Mouse (Mus musculus): ENCODE measurements around the gene Rnase4. TPM values are rescaled to one million over a fixed set of nuclear protein-coding genes. Genes with fewer than 3 reads are reported as not detected.

Gene Rnase4
- polyA plus RNA-seq (2012; rRNA removed): 35.1 and 41.2 TPM in 2 replicates

DNA sequence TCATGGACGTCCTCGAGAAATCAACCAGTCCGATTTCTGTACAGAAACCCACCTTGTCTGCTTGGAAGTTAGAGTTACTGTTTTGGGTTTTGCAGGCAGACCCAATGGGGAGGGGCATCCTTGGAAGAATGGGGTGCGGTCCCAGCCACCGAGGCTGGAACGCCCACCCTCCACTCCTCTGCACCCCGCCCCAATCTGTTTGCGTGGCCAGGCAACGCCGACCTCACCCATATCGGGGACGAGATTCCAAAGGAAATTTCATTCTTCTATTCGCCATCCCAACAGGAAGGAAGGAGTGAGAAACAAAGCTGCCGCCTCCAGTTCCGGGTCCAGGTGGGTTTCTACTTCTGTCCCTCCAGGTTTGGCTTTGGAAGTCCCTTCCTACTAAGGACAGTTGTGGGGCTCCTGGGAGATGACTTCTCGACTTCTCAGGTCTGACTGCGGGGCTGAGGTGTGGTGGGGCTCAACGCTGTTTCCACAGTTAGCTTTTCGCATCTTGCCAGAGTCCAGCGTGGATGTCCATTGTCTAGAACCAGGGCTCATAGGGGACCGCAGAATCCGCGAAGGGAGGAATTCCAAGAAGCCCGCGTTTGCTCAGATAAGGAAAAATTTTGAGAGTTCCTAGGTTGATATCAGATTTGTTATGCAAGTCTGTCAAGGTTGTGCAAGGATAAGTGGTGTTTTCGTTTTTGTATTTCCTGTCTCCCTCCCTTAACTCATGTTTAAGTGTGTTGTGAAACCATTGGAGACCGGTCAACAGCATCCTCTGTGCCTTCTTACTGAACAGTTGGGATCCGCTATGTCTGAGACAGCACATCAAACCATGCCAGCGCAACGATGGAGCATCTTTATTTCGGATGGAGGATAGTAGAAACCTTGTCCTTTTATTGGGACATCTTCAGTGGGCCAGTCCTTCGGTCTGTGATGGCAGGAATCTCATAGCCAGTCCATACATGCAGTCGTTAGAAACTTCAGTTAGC is at the start of gene Rnase4, which contains the start of gene Ang:
Rnase4 (plus strand) TSS at position 157 of the 980 bp plus-strand sequence.
Ang (plus strand) TSS at position 230 of the 980 bp plus-strand sequence.
- Histone ChIP-seq H3K4me3 (ENCODE audit: insufficient read depth, low read depth, low read length) (peak within 1 kb of the TSS; percentile 80), H3K36me3 (ENCODE audit: control insufficient read depth, insufficient read depth, low read length) (no peaks in the 10 kb centered on the region), H3K27me3 (replicated peaks; ENCODE audit: control insufficient read depth, insufficient read depth, low read length) (no peaks in the 10 kb centered on the region), H3K27ac (ENCODE audit: insufficient read depth, low read depth, low read length) (peak within 1 kb of the TSS; percentile 78), H3K4me1 (ENCODE audit: control insufficient read depth, insufficient read depth, low read length) (no peaks in the 10 kb centered on the region; the same call in 1 of the 2 replicates)
- 14% methylated on average over 33 of the region's 33 CpGs for WGBS
- peak; percentile 44 for DNase-seq
- TF ChIP-seq CTCF (conservative IDR thresholded peaks at IDR 0.05; ENCODE audit: insufficient read depth, insufficient read length, low read depth, low read length) (no peak), POLR2A (IDR thresholded peaks at IDR 0.05; ENCODE audit: low read depth, low read length) (no peak)

DNA sequence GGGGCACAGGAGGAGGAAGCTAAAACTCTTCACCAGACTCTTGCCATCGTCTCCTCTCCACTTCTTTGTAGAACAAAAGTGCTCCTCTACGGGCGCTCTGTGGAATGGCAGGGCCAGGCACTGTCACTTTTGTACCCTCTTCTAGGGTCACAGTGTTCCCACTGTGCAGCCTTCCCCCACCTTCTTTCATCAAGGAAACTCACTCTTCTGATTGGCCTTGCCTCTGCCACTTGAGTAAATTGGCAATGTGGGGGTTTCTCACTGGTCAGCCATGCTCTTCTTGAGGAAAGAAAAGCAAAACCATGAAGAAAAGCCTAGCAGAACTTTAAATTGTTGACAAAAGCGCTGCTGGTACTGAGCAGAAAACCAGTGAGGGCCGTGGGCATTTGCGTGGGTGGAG is 49.1 kb upstream of the Rnase4 start, which contains the start of gene Rnase9:
Rnase9 (minus strand) TSS at position 101 of the 400 bp plus-strand sequence.
- H3K27ac ChIP-seq (ENCODE audit: insufficient read depth, low read depth, low read length): no peak within 1 kb of the TSS
- H3K36me3 ChIP-seq (ENCODE audit: control insufficient read depth, insufficient read depth, low read length): no peaks in the 10 kb centered on the region
- no peaks in the 10 kb centered on the region for H3K27me3 ChIP-seq (replicated peaks; ENCODE audit: control insufficient read depth, insufficient read depth, low read length)
- no peaks in the 10 kb centered on the region for H3K4me1 ChIP-seq (ENCODE audit: control insufficient read depth, insufficient read depth, low read length)
- no peak for DNase-seq
- WGBS: 67% methylated on average over 6 of the region's 6 CpGs
- no peak for TF ChIP-seq POLR2A (IDR thresholded peaks at IDR 0.05; ENCODE audit: low read depth, low read length)
- TF ChIP-seq CTCF (conservative IDR thresholded peaks at IDR 0.05; ENCODE audit: insufficient read depth, insufficient read length, low read depth, low read length): no peak
- no peak within 1 kb of the TSS for H3K4me3 ChIP-seq (ENCODE audit: insufficient read depth, low read depth, low read length)

DNA sequence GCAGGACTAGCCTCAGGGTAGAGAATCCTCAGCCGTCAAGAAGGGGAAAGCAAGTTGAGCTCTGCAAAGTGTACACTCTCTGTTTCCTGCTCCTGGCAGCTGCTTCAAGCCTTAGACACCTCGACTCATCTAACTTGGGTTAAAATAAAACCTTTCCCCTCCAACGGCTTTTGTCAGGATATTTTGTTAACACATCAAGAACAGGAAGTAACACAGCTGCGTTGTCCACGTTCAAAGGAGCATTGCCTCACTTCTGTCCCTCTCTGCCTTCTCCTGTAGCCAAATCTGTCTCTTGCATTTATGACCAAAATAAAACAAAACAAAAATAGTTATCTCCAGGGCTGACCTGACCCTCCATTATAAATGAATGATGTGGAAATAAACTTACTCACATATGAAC is 43.0 kb upstream of the Rnase4 start:
- no peak overlapping the region for H3K27ac ChIP-seq (ENCODE audit: insufficient read depth, low read depth, low read length)
- H3K4me3 ChIP-seq (ENCODE audit: insufficient read depth, low read depth, low read length): no peak overlapping the region
- 18% methylated on average over 5 of the region's 5 CpGs for WGBS
- H3K4me1 ChIP-seq (ENCODE audit: control insufficient read depth, insufficient read depth, low read length): no peaks in the 10 kb centered on the region
- no peaks in the 10 kb centered on the region for H3K27me3 ChIP-seq (replicated peaks; ENCODE audit: control insufficient read depth, insufficient read depth, low read length)
- no peak for DNase-seq
- no peaks in the 10 kb centered on the region for H3K36me3 ChIP-seq (ENCODE audit: control insufficient read depth, insufficient read depth, low read length)
- TF ChIP-seq POLR2A (IDR thresholded peaks at IDR 0.05; ENCODE audit: low read depth, low read length): no peak
- no peak for TF ChIP-seq CTCF (conservative IDR thresholded peaks at IDR 0.05; ENCODE audit: insufficient read depth, insufficient read length, low read depth, low read length)

DNA sequence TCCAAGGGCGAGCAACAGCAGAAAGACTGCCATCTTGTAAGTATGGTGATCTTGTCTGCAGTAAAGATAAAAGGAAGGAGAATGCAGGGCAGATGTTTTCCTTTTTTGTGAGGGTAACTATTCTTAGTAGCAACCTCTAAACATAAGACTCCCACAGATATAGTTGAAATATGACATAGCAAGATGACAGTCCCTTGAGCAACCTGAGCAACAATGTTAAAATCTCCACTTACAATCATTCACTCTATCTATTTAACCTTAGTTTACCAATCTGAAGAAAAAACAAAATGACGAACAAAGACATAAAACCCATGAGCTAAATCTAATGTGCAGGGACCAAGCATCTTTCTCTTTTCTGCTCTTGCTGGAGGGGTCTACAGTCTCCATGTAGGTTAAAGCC is 40.8 kb upstream of the Rnase4 start, which contains the start of gene Rnase11:
Rnase11 (minus strand) TSS at position 101 of the 400 bp plus-strand sequence.
- Histone ChIP-seq H3K4me1 (ENCODE audit: control insufficient read depth, insufficient read depth, low read length) (no peaks in the 10 kb centered on the region), H3K4me3 (ENCODE audit: insufficient read depth, low read depth, low read length) (no peak within 1 kb of the TSS), H3K27ac (ENCODE audit: insufficient read depth, low read depth, low read length) (no peak within 1 kb of the TSS), H3K36me3 (ENCODE audit: control insufficient read depth, insufficient read depth, low read length) (no peaks in the 10 kb centered on the region), H3K27me3 (replicated peaks; ENCODE audit: control insufficient read depth, insufficient read depth, low read length) (no peaks in the 10 kb centered on the region)
- TF ChIP-seq CTCF (conservative IDR thresholded peaks at IDR 0.05; ENCODE audit: insufficient read depth, insufficient read length, low read depth, low read length): no peak
- TF ChIP-seq POLR2A (IDR thresholded peaks at IDR 0.05; ENCODE audit: low read depth, low read length): no peak
- DNase-seq: no peak
- WGBS: 92% methylated on average over 2 of the region's 2 CpGs

DNA sequence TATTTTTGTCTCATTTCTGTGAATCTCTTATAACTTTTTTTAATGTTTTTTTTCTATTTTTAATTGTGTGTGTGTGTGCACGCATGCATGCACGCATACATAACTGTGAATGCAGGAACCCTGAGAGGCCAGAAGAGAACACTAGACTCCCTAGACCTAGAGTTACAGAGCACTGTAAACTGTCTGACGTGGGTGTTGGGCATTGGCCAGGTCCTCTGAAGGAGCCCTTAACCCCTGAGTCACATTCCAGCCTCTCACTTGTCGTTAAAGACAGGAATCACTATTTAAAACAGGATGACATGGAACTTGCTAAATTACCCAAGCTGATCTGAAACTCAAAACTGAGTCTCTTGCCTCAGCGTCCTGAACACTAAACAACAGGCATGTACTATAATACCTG is 38.9 kb upstream of the Rnase4 start:
- H3K4me1 ChIP-seq (ENCODE audit: control insufficient read depth, insufficient read depth, low read length): no peaks in the 10 kb centered on the region
- H3K27me3 ChIP-seq (replicated peaks; ENCODE audit: control insufficient read depth, insufficient read depth, low read length): no peaks in the 10 kb centered on the region
- DNase-seq: no peak
- WGBS: 39% methylated on average over 5 of the region's 5 CpGs
- H3K4me3 ChIP-seq (ENCODE audit: insufficient read depth, low read depth, low read length): no peak overlapping the region
- no peaks in the 10 kb centered on the region for H3K36me3 ChIP-seq (ENCODE audit: control insufficient read depth, insufficient read depth, low read length)
- no peak overlapping the region for H3K27ac ChIP-seq (ENCODE audit: insufficient read depth, low read depth, low read length)
- no peak for TF ChIP-seq POLR2A (IDR thresholded peaks at IDR 0.05; ENCODE audit: low read depth, low read length)
- TF ChIP-seq CTCF (conservative IDR thresholded peaks at IDR 0.05; ENCODE audit: insufficient read depth, insufficient read length, low read depth, low read length): no peak

DNA sequence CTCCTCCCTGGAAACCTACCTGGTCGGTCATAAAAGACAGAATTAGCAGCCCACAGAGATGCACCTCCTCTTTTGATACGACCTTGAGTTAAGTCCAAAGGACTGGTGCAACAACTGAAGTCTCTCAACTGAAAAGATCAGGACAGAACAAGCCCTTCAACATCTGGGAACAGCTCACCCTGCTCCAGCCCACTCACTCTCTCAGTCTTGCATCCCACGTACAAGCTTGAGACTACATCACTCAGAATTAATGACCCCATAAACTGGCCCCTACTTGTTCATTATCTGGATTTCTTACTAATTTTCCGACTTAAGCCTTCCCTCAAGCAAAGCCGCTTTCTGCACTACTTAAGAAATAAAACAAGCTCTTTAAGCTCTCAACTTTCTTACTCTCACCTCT is 37.7 kb upstream of the Rnase4 start:
- TF ChIP-seq CTCF (conservative IDR thresholded peaks at IDR 0.05; ENCODE audit: insufficient read depth, insufficient read length, low read depth, low read length): no peak
- no peak for TF ChIP-seq POLR2A (IDR thresholded peaks at IDR 0.05; ENCODE audit: low read depth, low read length)
- DNase-seq: no peak
- H3K36me3 ChIP-seq (ENCODE audit: control insufficient read depth, insufficient read depth, low read length): no peaks in the 10 kb centered on the region
- H3K27ac ChIP-seq (ENCODE audit: insufficient read depth, low read depth, low read length): no peak overlapping the region
- no peak overlapping the region for H3K4me3 ChIP-seq (ENCODE audit: insufficient read depth, low read depth, low read length)
- H3K4me1 ChIP-seq (ENCODE audit: control insufficient read depth, insufficient read depth, low read length): no peaks in the 10 kb centered on the region
- no peaks in the 10 kb centered on the region for H3K27me3 ChIP-seq (replicated peaks; ENCODE audit: control insufficient read depth, insufficient read depth, low read length)
- WGBS: 30% methylated on average over 5 of the region's 5 CpGs
